Mouse (Mus musculus): ENCODE measurements around the gene Rln3. TPM values are rescaled to one million over a fixed set of nuclear protein-coding genes. Genes with fewer than 3 reads are reported as not detected.

Gene Rln3
- polyA plus RNA-seq, 1 experiment from 2014 or later, result 0.67 TPM

- no peaks in the 10 kb centered on the region for H3K36me3 ChIP-seq
- H3K27ac ChIP-seq, result no peak overlapping the region
- 15% methylated on average over 10 of the region's 10 CpGs for WGBS
- H3K4me3 ChIP-seq, result no peak overlapping the region
- H3K9me3 ChIP-seq, result no peaks in the 10 kb centered on the region
- H3K27me3 ChIP-seq (ENCODE audit: insufficient read depth, poor library complexity, severe bottlenecking), result peaks cover 61% of the 10 kb centered on the region
- DNase-seq (ENCODE audit: low spot score), result no peak
- H3K4me1 ChIP-seq, result peaks cover 34% of the 10 kb centered on the region
Observed at GRCm38 (mm10) chr8:84027449-84027848, 17.4 kb downstream of the Rln3 start.

GRCm38 (mm10) chr8:84025863-84026262 lies 18.9 kb downstream of the Rln3 start:
- DNase-seq (ENCODE audit: low spot score), result no peak

GRCm38 (mm10) chr8:84024171-84024570 lies 20.6 kb downstream of the Rln3 start:
- WGBS, result 9% methylated on average over 10 of the region's 10 CpGs
- no peaks in the 10 kb centered on the region for H3K9me3 ChIP-seq
- no peaks in the 10 kb centered on the region for H3K36me3 ChIP-seq
- peak overlapping the region; percentile 69; the same call in 1 of the 2 replicates for H3K27ac ChIP-seq
- H3K27me3 ChIP-seq (ENCODE audit: insufficient read depth, poor library complexity, severe bottlenecking), result peaks cover 75% of the 10 kb centered on the region
- no peak overlapping the region for H3K4me3 ChIP-seq
- H3K4me1 ChIP-seq, result peaks cover 54% of the 10 kb centered on the region
- DNase-seq (ENCODE audit: low spot score), result no peak

More at GRCm38 (mm10) chr8:84025863-84026262, 18.9 kb downstream of the Rln3 start:
- H3K36me3 ChIP-seq, result no peaks in the 10 kb centered on the region
- H3K27ac ChIP-seq, result peak overlapping the region; percentile 44; the same call in 1 of the 2 replicates
- H3K27me3 ChIP-seq (ENCODE audit: insufficient read depth, poor library complexity, severe bottlenecking), result peaks cover 68% of the 10 kb centered on the region
- H3K4me3 ChIP-seq, result peak overlapping the region; percentile 66
- peaks cover 50% of the 10 kb centered on the region for H3K4me1 ChIP-seq
- 2% methylated on average over 41 of the region's 41 CpGs for WGBS
- no peaks in the 10 kb centered on the region for H3K9me3 ChIP-seq

- H3K27ac ChIP-seq, result peak overlapping the region; percentile 69; the same call in 1 of the 2 replicates
- whole genome bisulfite sequencing, result 42% methylated on average over 1 of the region's 1 CpGs
- peaks cover 73% of the 10 kb centered on the region for H3K27me3 ChIP-seq (ENCODE audit: insufficient read depth, poor library complexity, severe bottlenecking)
- no peaks in the 10 kb centered on the region for H3K9me3 ChIP-seq
- H3K4me3 ChIP-seq, result peak overlapping the region; percentile 19; the same call in 1 of the 2 replicates
- H3K4me1 ChIP-seq, result peaks cover 54% of the 10 kb centered on the region
- no peaks in the 10 kb centered on the region for H3K36me3 ChIP-seq
- DNase-seq (ENCODE audit: low spot score), result no peak
Observed at GRCm38 (mm10) chr8:84023631-84024030, 21.2 kb downstream of the Rln3 start.

- H3K27ac ChIP-seq, result peak overlapping the region; percentile 69; the same call in 1 of the 2 replicates
- H3K9me3 ChIP-seq, result no peaks in the 10 kb centered on the region
- H3K4me1 ChIP-seq, result peaks cover 54% of the 10 kb centered on the region
- WGBS, result 8% methylated on average over 5 of the region's 5 CpGs
- H3K36me3 ChIP-seq, result no peaks in the 10 kb centered on the region
- peaks cover 67% of the 10 kb centered on the region for H3K27me3 ChIP-seq (ENCODE audit: insufficient read depth, poor library complexity, severe bottlenecking)
- peak; percentile 85 for DNase-seq (ENCODE audit: low spot score)
- H3K4me3 ChIP-seq, result peak overlapping the region; percentile 19; the same call in 1 of the 2 replicates
Observed at GRCm38 (mm10) chr8:84023085-84023484, 21.7 kb downstream of the Rln3 start.

GRCm38 (mm10) chr8:84021569-84021968 lies 23.2 kb downstream of the Rln3 start:
- peak overlapping the region; percentile 41 for H3K4me3 ChIP-seq
- peaks cover 54% of the 10 kb centered on the region for H3K4me1 ChIP-seq
- peaks cover 56% of the 10 kb centered on the region for H3K27me3 ChIP-seq (ENCODE audit: insufficient read depth, poor library complexity, severe bottlenecking)
- H3K36me3 ChIP-seq, result no peaks in the 10 kb centered on the region
- no peak for DNase-seq (ENCODE audit: low spot score)
- WGBS, result 41% methylated on average over 12 of the region's 12 CpGs
- H3K27ac ChIP-seq, result peak overlapping the region; percentile 85
- no peaks in the 10 kb centered on the region for H3K9me3 ChIP-seq

GRCm38 (mm10) chr8:84021096-84021495 lies 23.7 kb downstream of the Rln3 start, which contains the start of gene Palm3:
Gene Palm3 (plus strand): TSS chr8:84021471.
- no peaks in the 10 kb centered on the region for H3K36me3 ChIP-seq
- no peak for DNase-seq (ENCODE audit: low spot score)
- peak within 1 kb of the TSS; percentile 41 for H3K4me3 ChIP-seq
- peaks cover 50% of the 10 kb centered on the region for H3K4me1 ChIP-seq
- peaks cover 51% of the 10 kb centered on the region for H3K27me3 ChIP-seq (ENCODE audit: insufficient read depth, poor library complexity, severe bottlenecking)
- peak within 1 kb of the TSS; percentile 85 for H3K27ac ChIP-seq
- H3K9me3 ChIP-seq, result no peaks in the 10 kb centered on the region
- 7% methylated on average over 18 of the region's 18 CpGs for WGBS

- H3K27me3 ChIP-seq (ENCODE audit: insufficient read depth, poor library complexity, severe bottlenecking), result peaks cover 38% of the 10 kb centered on the region
- H3K27ac ChIP-seq, result no peak overlapping the region
- no peak for DNase-seq (ENCODE audit: low spot score)
- no peaks in the 10 kb centered on the region for H3K36me3 ChIP-seq
- H3K4me1 ChIP-seq, result peaks cover 40% of the 10 kb centered on the region
- no peak overlapping the region for H3K4me3 ChIP-seq
- no peaks in the 10 kb centered on the region for H3K9me3 ChIP-seq
- WGBS, result 82% methylated on average over 9 of the region's 9 CpGs
Observed at GRCm38 (mm10) chr8:84019738-84020137, 25.1 kb downstream of the Rln3 start.

GRCm38 (mm10) chr8:84015833-84016232 lies 29.0 kb downstream of the Rln3 start:
- peaks cover 55% of the 10 kb centered on the region for H3K27me3 ChIP-seq (ENCODE audit: insufficient read depth, poor library complexity, severe bottlenecking)
- H3K36me3 ChIP-seq, result no peaks in the 10 kb centered on the region
- 88% methylated on average over 5 of the region's 5 CpGs for WGBS
- H3K4me1 ChIP-seq, result peaks cover 24% of the 10 kb centered on the region
- H3K4me3 ChIP-seq, result no peak overlapping the region
- H3K9me3 ChIP-seq, result no peaks in the 10 kb centered on the region
- no peak overlapping the region for H3K27ac ChIP-seq
- no peak for DNase-seq (ENCODE audit: low spot score)

- H3K4me1 ChIP-seq, result peaks cover 31% of the 10 kb centered on the region
- H3K36me3 ChIP-seq, result no peaks in the 10 kb centered on the region
- H3K9me3 ChIP-seq, result no peaks in the 10 kb centered on the region
- DNase-seq (ENCODE audit: low spot score), result no peak
- peak overlapping the region; percentile 54 for H3K27ac ChIP-seq
- H3K27me3 ChIP-seq (ENCODE audit: insufficient read depth, poor library complexity, severe bottlenecking), result peaks cover 47% of the 10 kb centered on the region
- H3K4me3 ChIP-seq, result peak overlapping the region; percentile 63
- WGBS, result 10% methylated on average over 35 of the region's 35 CpGs
Observed at GRCm38 (mm10) chr8:84012499-84013165, 32.2 kb downstream of the Rln3 start.

GRCm38 (mm10) chr8:84011705-84012498 lies 32.9 kb downstream of the Rln3 start, which contains the start of gene 2210011C24Rik:
Gene 2210011C24Rik (minus strand): TSS chr8:84012171.
- H3K4me1 ChIP-seq, result peaks cover 31% of the 10 kb centered on the region
- peaks cover 43% of the 10 kb centered on the region for H3K27me3 ChIP-seq (ENCODE audit: insufficient read depth, poor library complexity, severe bottlenecking)
- H3K9me3 ChIP-seq, result no peaks in the 10 kb centered on the region
- no peak for DNase-seq (ENCODE audit: low spot score)
- H3K36me3 ChIP-seq, result no peaks in the 10 kb centered on the region
- peak within 1 kb of the TSS; percentile 63 for H3K4me3 ChIP-seq
- WGBS, result 1% methylated on average over 45 of the region's 45 CpGs
- peak within 1 kb of the TSS; percentile 70 for H3K27ac ChIP-seq

- no peak for DNase-seq (ENCODE audit: low spot score)
- WGBS, result 1% methylated on average over 83 of the region's 83 CpGs
- no peaks in the 10 kb centered on the region for H3K36me3 ChIP-seq
- peaks cover 31% of the 10 kb centered on the region for H3K4me1 ChIP-seq
- peak overlapping the region; percentile 70 for H3K27ac ChIP-seq
- no peaks in the 10 kb centered on the region for H3K9me3 ChIP-seq
- H3K27me3 ChIP-seq (ENCODE audit: insufficient read depth, poor library complexity, severe bottlenecking), result peaks cover 43% of the 10 kb centered on the region
- H3K4me3 ChIP-seq, result peak overlapping the region; percentile 63
Observed at GRCm38 (mm10) chr8:84010625-84011611, 33.9 kb downstream of the Rln3 start.

All from heart, embryonic 10.5 days (tissue).